Mouse (Mus musculus) forebrain, embryonic 10.5 days (tissue): ENCODE results near the gene Capg. TPM values are rescaled to one million over a fixed set of nuclear protein-coding genes. Genes with fewer than 3 reads are reported as not detected.
A peak's percentile ranks its signal among the peaks of the same experiment; 100 is the strongest.

Experiments
- DNase-seq: peaks from one replicate; pipeline ENCODE4 v3.0.0-alpha.2; 2017; ENCODE audit warnings: low spot score; ENCODE audit errors: extremely low spot score
- H3K27ac ChIP-seq: fragments of 300-500 bp; sonication (generic); 2 replicates; pipeline ENCODE4 v1.5.1; 2016; ENCODE audit warnings: mild to moderate bottlenecking
- H3K27me3 ChIP-seq: fragments of 300-500 bp; sonication (generic); 2 replicates; pipeline ENCODE4 v1.6.1; 2016; ENCODE audit warnings: mild to moderate bottlenecking; ENCODE audit not compliant: poor library complexity, severe bottlenecking
- H3K36me3 ChIP-seq: fragments of 300-500 bp; sonication (generic); replicated peaks from 2 replicates; pipeline ENCODE4 v1.6.1; 2016; ENCODE audit warnings: mild to moderate bottlenecking, moderate library complexity
- H3K4me1 ChIP-seq: fragments of 300-500 bp; sonication (generic); 2 replicates; pipeline ENCODE4 v1.6.1; 2016
- H3K4me3 ChIP-seq: fragments of 300-500 bp; sonication (generic); 2 replicates; pipeline ENCODE4 v1.5.1; 2016; ENCODE audit warnings: mild to moderate bottlenecking, moderate library complexity
- H3K9me3 ChIP-seq: fragments of 300-500 bp; sonication (generic); 2 replicates; pipeline ENCODE4 v1.6.1; 2016; ENCODE audit warnings: mild to moderate bottlenecking, moderate library complexity
- WGBS: fragments of 180-500 bp; shearing (Covaris S2); methylation state at CpG from one replicate; pipeline ENCODE4 v1.1.7; 2016; 5-methylcytosine and 5-hydroxymethylcytosine counted together
- polyA plus RNA-seq: library from polyadenylated mRNA; unstranded; fragments of >200 nt; fragmentation: Nextera tagmentation; extraction: Ambion mirVana; gene quantifications from 2 replicates; pipeline ENCODE4 v1.2.1, GENCODE M21; 2016

Capg gene
- 8.9 and 10.5 TPM in 2 replicates for polyA plus RNA-seq

GRCm38 (mm10) chr6:72544283-72544987 is at the start of gene Capg:
TSS of gene Capg (plus strand) at chr6:72544391.
- no peaks in the 10 kb centered on the region for H3K9me3 ChIP-seq
- peak within 1 kb of the TSS; percentile 60 for H3K27ac ChIP-seq
- H3K27me3 ChIP-seq, result peaks cover 16% of the 10 kb centered on the region
- H3K4me1 ChIP-seq, result peaks cover 18% of the 10 kb centered on the region
- no peaks in the 10 kb centered on the region for H3K36me3 ChIP-seq
- no peak for DNase-seq
- 13% methylated on average over 23 of the region's 23 CpGs for WGBS
- H3K4me3 ChIP-seq, result peak within 1 kb of the TSS; percentile 36

- H3K4me3 ChIP-seq, result no peak overlapping the region
- no peak overlapping the region for H3K27ac ChIP-seq
- no peaks in the 10 kb centered on the region for H3K36me3 ChIP-seq
- 83% methylated on average over 5 of the region's 5 CpGs for WGBS
- no peaks in the 10 kb centered on the region for H3K4me1 ChIP-seq
- no peaks in the 10 kb centered on the region for H3K27me3 ChIP-seq
- no peaks in the 10 kb centered on the region for H3K9me3 ChIP-seq
- no peak for DNase-seq
These were observed 45.2 kb upstream of the Capg start for GRCm38 (mm10) chr6:72498950-72499349.

- H3K36me3 ChIP-seq, result no peaks in the 10 kb centered on the region
- no peak for DNase-seq
- H3K9me3 ChIP-seq, result no peaks in the 10 kb centered on the region
- no peak overlapping the region for H3K4me3 ChIP-seq
- no peaks in the 10 kb centered on the region for H3K27me3 ChIP-seq
- H3K27ac ChIP-seq, result no peak overlapping the region
- no peaks in the 10 kb centered on the region for H3K4me1 ChIP-seq
These were observed 40.9 kb upstream of the Capg start for GRCm38 (mm10) chr6:72503309-72503708.

GRCm38 (mm10) chr6:72503939-72504338 is 40.3 kb upstream of the Capg start:
- WGBS, result 92% methylated on average over 2 of the region's 2 CpGs
- no peaks in the 10 kb centered on the region for H3K4me1 ChIP-seq
- no peaks in the 10 kb centered on the region for H3K9me3 ChIP-seq
- H3K27ac ChIP-seq, result no peak overlapping the region
- H3K27me3 ChIP-seq, result no peaks in the 10 kb centered on the region
- no peaks in the 10 kb centered on the region for H3K36me3 ChIP-seq
- DNase-seq, result no peak
- H3K4me3 ChIP-seq, result no peak overlapping the region

GRCm38 (mm10) chr6:72506104-72506503 is 38.1 kb upstream of the Capg start:
- Histone ChIP-seq H3K36me3 (no peaks in the 10 kb centered on the region), H3K4me3 (no peak overlapping the region), H3K4me1 (0 out of 2 replicates have a peak, but pooled peaks cover 3% of the 10 kb centered on the region), H3K9me3 (no peaks in the 10 kb centered on the region), H3K27me3 (no peaks in the 10 kb centered on the region), H3K27ac (no peak overlapping the region)
- DNase-seq, result no peak
- WGBS, result 74% methylated on average over 1 of the region's 1 CpGs

GRCm38 (mm10) chr6:72508596-72508995 is 35.6 kb upstream of the Capg start:
- Histone ChIP-seq H3K27ac (no peak overlapping the region), H3K9me3 (no peaks in the 10 kb centered on the region), H3K36me3 (no peaks in the 10 kb centered on the region), H3K27me3 (no peaks in the 10 kb centered on the region), H3K4me3 (no peak overlapping the region), H3K4me1 (peaks cover 21% of the 10 kb centered on the region)
- 76% methylated on average over 4 of the region's 4 CpGs for WGBS
- no peak for DNase-seq

- Histone ChIP-seq H3K9me3 (no peaks in the 10 kb centered on the region), H3K4me3 (no peak overlapping the region), H3K27ac (peak overlapping the region; percentile 51; the same call in 1 of the 2 replicates), H3K4me1 (peaks cover 26% of the 10 kb centered on the region), H3K27me3 (0 out of 2 replicates have a peak, but pooled peaks cover 5% of the 10 kb centered on the region), H3K36me3 (no peaks in the 10 kb centered on the region)
- DNase-seq, result no peak
- WGBS, result 95% methylated on average over 2 of the region's 2 CpGs
These were observed 34.2 kb upstream of the Capg start for GRCm38 (mm10) chr6:72509872-72510435.

GRCm38 (mm10) chr6:72510686-72511421 is 33.3 kb upstream of the Capg start:
- Histone ChIP-seq H3K4me1 (peaks cover 26% of the 10 kb centered on the region), H3K36me3 (no peaks in the 10 kb centered on the region), H3K4me3 (no peak overlapping the region), H3K9me3 (no peaks in the 10 kb centered on the region), H3K27ac (no peak overlapping the region; the same call in 1 of the 2 replicates), H3K27me3 (0 out of 2 replicates have a peak, but pooled peaks cover 5% of the 10 kb centered on the region)
- DNase-seq, result no peak
- 83% methylated on average over 6 of the region's 6 CpGs for WGBS

- peak; percentile 81 for DNase-seq
- H3K27ac ChIP-seq, result peak overlapping the region; percentile 95
- H3K4me1 ChIP-seq, result peaks cover 26% of the 10 kb centered on the region
- H3K4me3 ChIP-seq, result peak overlapping the region; percentile 48
- no peaks in the 10 kb centered on the region for H3K36me3 ChIP-seq
- 0 out of 2 replicates have a peak, but pooled peaks cover 5% of the 10 kb centered on the region for H3K27me3 ChIP-seq
- H3K9me3 ChIP-seq, result no peaks in the 10 kb centered on the region
- WGBS, result 7% methylated on average over 33 of the region's 33 CpGs
These were observed 31.7 kb upstream of the Capg start for GRCm38 (mm10) chr6:72512386-72513070.

- Histone ChIP-seq H3K27ac (peak overlapping the region; percentile 95), H3K9me3 (no peaks in the 10 kb centered on the region), H3K4me3 (peak overlapping the region; percentile 48), H3K27me3 (0 out of 2 replicates have a peak, but pooled peaks cover 5% of the 10 kb centered on the region), H3K36me3 (no peaks in the 10 kb centered on the region), H3K4me1 (peaks cover 26% of the 10 kb centered on the region)
- DNase-seq, result no peak
- WGBS, result 60% methylated on average over 7 of the region's 7 CpGs
These were observed 31.1 kb upstream of the Capg start for GRCm38 (mm10) chr6:72513071-72513440.

- no peak for DNase-seq
- 0 out of 2 replicates have a peak overlapping the region, but pooled peaks have one; percentile 13 for H3K27ac ChIP-seq
- WGBS, result 96% methylated on average over 6 of the region's 6 CpGs
- H3K27me3 ChIP-seq, result 0 out of 2 replicates have a peak, but pooled peaks cover 5% of the 10 kb centered on the region
- H3K4me1 ChIP-seq, result peaks cover 46% of the 10 kb centered on the region
- H3K4me3 ChIP-seq, result no peak overlapping the region
- H3K9me3 ChIP-seq, result no peaks in the 10 kb centered on the region
- no peaks in the 10 kb centered on the region for H3K36me3 ChIP-seq
These were observed 28.5 kb upstream of the Capg start for GRCm38 (mm10) chr6:72515644-72516043.

GRCm38 (mm10) chr6:72518842-72519241 is 25.3 kb upstream of the Capg start:
- Histone ChIP-seq H3K9me3 (no peaks in the 10 kb centered on the region), H3K4me3 (no peak overlapping the region), H3K27me3 (0 out of 2 replicates have a peak, but pooled peaks cover 5% of the 10 kb centered on the region), H3K36me3 (no peaks in the 10 kb centered on the region), H3K27ac (peak overlapping the region; percentile 85), H3K4me1 (peaks cover 33% of the 10 kb centered on the region)
- DNase-seq, result no peak
- WGBS, result 78% methylated on average over 1 of the region's 1 CpGs
